Mouse (Mus musculus) hindbrain, embryonic 15.5 days (tissue): ENCODE data around the gene Btbd16. TPM values are rescaled to one million over a fixed set of nuclear protein-coding genes. Genes with fewer than 3 reads are reported as not detected.

ENCODE experiments used
- ATAC-seq: fragments of 200-750 bp; cut with Nextera tagmentation; 2 replicates; pipeline ENCODE4 v1.8.0; 2017; ENCODE audit warnings: low read depth, moderate number of reproducible peaks, moderate TSS enrichment; ENCODE audit not compliant: low FRiP score
- H3K27ac ChIP-seq: fragments of 300-500 bp; sonication (generic); replicated peaks from 2 replicates; pipeline ENCODE4 v1.5.1; 2015; ENCODE audit warnings: mild to moderate bottlenecking, inconsistent platforms
- H3K27me3 ChIP-seq: fragments of 300-500 bp; sonication (generic); 2 replicates; pipeline ENCODE4 v1.6.1; 2015; ENCODE audit warnings: control low read depth, inconsistent platforms
- H3K36me3 ChIP-seq: fragments of 300-500 bp; sonication (generic); 2 replicates; pipeline ENCODE4 v1.6.1; 2015; ENCODE audit warnings: control low read depth, inconsistent platforms
- H3K4me1 ChIP-seq: fragments of 300-500 bp; sonication (generic); replicated peaks from 2 replicates; pipeline ENCODE4 v1.6.1; 2015; ENCODE audit warnings: control low read depth, inconsistent platforms
- H3K4me2 ChIP-seq: fragments of 300-500 bp; sonication (generic); 2 replicates; pipeline ENCODE4 v1.6.1; 2015; ENCODE audit warnings: moderate library complexity, mild to moderate bottlenecking, inconsistent platforms
- H3K4me3 ChIP-seq: fragments of 300-500 bp; sonication (generic); 2 replicates; pipeline ENCODE4 v1.5.1; 2015; ENCODE audit warnings: mild to moderate bottlenecking, inconsistent platforms
- H3K9ac ChIP-seq: fragments of 300-500 bp; sonication (generic); 2 replicates; pipeline ENCODE4 v1.6.1; 2015; ENCODE audit warnings: inconsistent platforms
- H3K9me3 ChIP-seq: fragments of 300-500 bp; sonication (generic); 2 replicates; pipeline ENCODE4 v1.6.1; 2016; ENCODE audit warnings: control low read depth, inconsistent platforms
- WGBS: fragments of 180-500 bp; shearing (Covaris S2); methylation state at CpG from one replicate; pipeline ENCODE4 v1.1.7; 2015; 5-methylcytosine and 5-hydroxymethylcytosine counted together
- polyA plus RNA-seq: library from polyadenylated mRNA; unstranded; fragments of >200 nt; fragmentation: Nextera tagmentation; extraction: Ambion mirVana; gene quantifications from 2 replicates; pipeline ENCODE4 v1.2.1, GENCODE M21; 2015

The Btbd16 gene
- polyA plus RNA-seq, 1 experiment from 2014 or later = not detected

GRCm38 (mm10) chr7:130780866-130781419, 7.1 kb downstream of the Btbd16 start:
- Histone ChIP-seq H3K36me3 (no peaks in the 10 kb centered on the region), H3K27ac (no peak overlapping the region), H3K27me3 (no peaks in the 10 kb centered on the region), H3K4me1 (no peaks in the 10 kb centered on the region), H3K9ac (no peak overlapping the region), H3K4me2 (no peak overlapping the region), H3K9me3 (no peaks in the 10 kb centered on the region), H3K4me3 (no peak overlapping the region)
- ATAC-seq = no peak
- WGBS = 85% methylated on average over 5 of the region's 5 CpGs

GRCm38 (mm10) chr7:130782501-130783050, 8.7 kb downstream of the Btbd16 start:
- Histone ChIP-seq H3K9ac (no peak overlapping the region), H3K27ac (no peak overlapping the region), H3K9me3 (no peaks in the 10 kb centered on the region), H3K27me3 (no peaks in the 10 kb centered on the region), H3K36me3 (no peaks in the 10 kb centered on the region), H3K4me2 (no peak overlapping the region), H3K4me1 (no peaks in the 10 kb centered on the region), H3K4me3 (no peak overlapping the region)
- WGBS = 86% methylated on average over 5 of the region's 5 CpGs
- no peak for ATAC-seq

- H3K4me1 ChIP-seq = no peaks in the 10 kb centered on the region
- H3K36me3 ChIP-seq = no peaks in the 10 kb centered on the region
- no peaks in the 10 kb centered on the region for H3K27me3 ChIP-seq
- no peak for ATAC-seq
- no peak overlapping the region for H3K27ac ChIP-seq
- H3K9ac ChIP-seq = no peak overlapping the region
- H3K9me3 ChIP-seq = no peaks in the 10 kb centered on the region
- no peak overlapping the region for H3K4me3 ChIP-seq
- H3K4me2 ChIP-seq = no peak overlapping the region
- WGBS = 73% methylated on average over 12 of the region's 12 CpGs
Measured at GRCm38 (mm10) chr7:130785923-130786575, 12.2 kb downstream of the Btbd16 start.

GRCm38 (mm10) chr7:130786708-130787107, 12.8 kb downstream of the Btbd16 start:
- 81% methylated on average over 5 of the region's 5 CpGs for WGBS
- no peak for ATAC-seq
- H3K27ac ChIP-seq = no peak overlapping the region
- no peaks in the 10 kb centered on the region for H3K27me3 ChIP-seq
- no peak overlapping the region for H3K4me2 ChIP-seq
- H3K36me3 ChIP-seq = no peaks in the 10 kb centered on the region
- no peaks in the 10 kb centered on the region for H3K4me1 ChIP-seq
- no peaks in the 10 kb centered on the region for H3K9me3 ChIP-seq
- H3K9ac ChIP-seq = no peak overlapping the region
- no peak overlapping the region for H3K4me3 ChIP-seq

GRCm38 (mm10) chr7:130787537-130787936, 13.7 kb downstream of the Btbd16 start:
- no peak overlapping the region for H3K4me3 ChIP-seq
- no peaks in the 10 kb centered on the region for H3K36me3 ChIP-seq
- ATAC-seq = no peak
- H3K27me3 ChIP-seq = no peaks in the 10 kb centered on the region
- H3K27ac ChIP-seq = no peak overlapping the region
- H3K4me2 ChIP-seq = no peak overlapping the region
- H3K9ac ChIP-seq = no peak overlapping the region
- WGBS = 94% methylated on average over 4 of the region's 4 CpGs
- no peaks in the 10 kb centered on the region for H3K9me3 ChIP-seq
- no peaks in the 10 kb centered on the region for H3K4me1 ChIP-seq

GRCm38 (mm10) chr7:130788950-130789349, 15.1 kb downstream of the Btbd16 start:
- no peaks in the 10 kb centered on the region for H3K4me1 ChIP-seq
- ATAC-seq = no peak
- H3K27ac ChIP-seq = no peak overlapping the region
- WGBS = 91% methylated on average over 3 of the region's 3 CpGs
- H3K4me3 ChIP-seq = no peak overlapping the region
- H3K4me2 ChIP-seq = no peak overlapping the region
- no peaks in the 10 kb centered on the region for H3K27me3 ChIP-seq
- no peaks in the 10 kb centered on the region for H3K36me3 ChIP-seq
- H3K9ac ChIP-seq = no peak overlapping the region
- no peaks in the 10 kb centered on the region for H3K9me3 ChIP-seq

- no peaks in the 10 kb centered on the region for H3K9me3 ChIP-seq
- no peak for ATAC-seq
- 83% methylated on average over 7 of the region's 7 CpGs for WGBS
Measured at GRCm38 (mm10) chr7:130789456-130789855, 15.6 kb downstream of the Btbd16 start.

GRCm38 (mm10) chr7:130793671-130794070, 19.8 kb downstream of the Btbd16 start:
- H3K9me3 ChIP-seq = no peaks in the 10 kb centered on the region
- H3K36me3 ChIP-seq = no peaks in the 10 kb centered on the region
- H3K4me2 ChIP-seq = no peak overlapping the region
- no peak overlapping the region for H3K9ac ChIP-seq
- no peaks in the 10 kb centered on the region for H3K27me3 ChIP-seq
- no peaks in the 10 kb centered on the region for H3K4me1 ChIP-seq
- no peak for ATAC-seq
- 87% methylated on average over 9 of the region's 9 CpGs for WGBS
- H3K27ac ChIP-seq = no peak overlapping the region
- no peak overlapping the region for H3K4me3 ChIP-seq

More at GRCm38 (mm10) chr7:130789456-130789855, 15.6 kb downstream of the Btbd16 start:
- Histone ChIP-seq H3K4me2 (no peak overlapping the region), H3K27me3 (no peaks in the 10 kb centered on the region), H3K36me3 (no peaks in the 10 kb centered on the region), H3K9ac (no peak overlapping the region), H3K27ac (no peak overlapping the region), H3K4me1 (no peaks in the 10 kb centered on the region), H3K4me3 (no peak overlapping the region)

GRCm38 (mm10) chr7:130796786-130797185, 22.9 kb downstream of the Btbd16 start:
- Histone ChIP-seq H3K9ac (no peak overlapping the region), H3K4me2 (no peak overlapping the region), H3K36me3 (no peaks in the 10 kb centered on the region), H3K4me3 (no peak overlapping the region), H3K9me3 (no peaks in the 10 kb centered on the region), H3K27me3 (no peaks in the 10 kb centered on the region), H3K4me1 (no peaks in the 10 kb centered on the region), H3K27ac (no peak overlapping the region)
- WGBS = 68% methylated on average over 8 of the region's 8 CpGs
- ATAC-seq = no peak

- Histone ChIP-seq H3K36me3 (no peaks in the 10 kb centered on the region), H3K4me1 (no peaks in the 10 kb centered on the region), H3K27ac (no peak overlapping the region), H3K4me2 (no peak overlapping the region), H3K9ac (no peak overlapping the region), H3K4me3 (no peak overlapping the region), H3K9me3 (no peaks in the 10 kb centered on the region), H3K27me3 (no peaks in the 10 kb centered on the region)
- 89% methylated on average over 6 of the region's 6 CpGs for WGBS
- no peak for ATAC-seq
Measured at GRCm38 (mm10) chr7:130797524-130797923, 23.7 kb downstream of the Btbd16 start.

GRCm38 (mm10) chr7:130799418-130799817, 25.5 kb downstream of the Btbd16 start:
- Histone ChIP-seq H3K27ac (no peak overlapping the region), H3K4me1 (no peaks in the 10 kb centered on the region), H3K27me3 (no peaks in the 10 kb centered on the region), H3K36me3 (no peaks in the 10 kb centered on the region), H3K4me3 (no peak overlapping the region), H3K4me2 (no peak overlapping the region), H3K9ac (no peak overlapping the region), H3K9me3 (no peaks in the 10 kb centered on the region)
- no peak for ATAC-seq
- 92% methylated on average over 10 of the region's 10 CpGs for WGBS

GRCm38 (mm10) chr7:130800681-130801080, 26.8 kb downstream of the Btbd16 start:
- Histone ChIP-seq H3K4me1 (no peaks in the 10 kb centered on the region), H3K9me3 (no peaks in the 10 kb centered on the region), H3K4me2 (no peak overlapping the region), H3K36me3 (no peaks in the 10 kb centered on the region), H3K27ac (no peak overlapping the region), H3K4me3 (no peak overlapping the region), H3K27me3 (no peaks in the 10 kb centered on the region), H3K9ac (no peak overlapping the region)
- no peak for ATAC-seq
- WGBS = 77% methylated on average over 4 of the region's 4 CpGs
